Mouse (Mus musculus): ENCODE data around the gene Clec12b.
"Not testable (repeated sequence)": the region's sequence is repeated elsewhere in the genome, so short reads cannot be mapped to it uniquely, and the experiment has no call there.

Gene Clec12b

GRCm38 (mm10) chr6:129369374-129370132 is 16.1 kb downstream of the Clec12b start:
- no peak for DNase-seq (ENCODE audit: low spot score in 2 of 2)

GRCm38 (mm10) chr6:129365959-129366359 is 19.7 kb downstream of the Clec12b start:
- no peak for DNase-seq (ENCODE audit: low spot score in 2 of 2)

GRCm38 (mm10) chr6:129363942-129364341 is 21.7 kb downstream of the Clec12b start:
- no peak for DNase-seq (ENCODE audit: low spot score in 2 of 2)

- no peak for DNase-seq (ENCODE audit: low spot score in 2 of 2)
These were observed 26.2 kb downstream of the Clec12b start for GRCm38 (mm10) chr6:129359515-129359914.

- DNase-seq (ENCODE audit: low spot score in 2 of 2), result no peak
These were observed 29.2 kb downstream of the Clec12b start for GRCm38 (mm10) chr6:129356430-129356829.

- no peak for DNase-seq (ENCODE audit: low spot score in 2 of 2)
These were observed 29.9 kb downstream of the Clec12b start for GRCm38 (mm10) chr6:129355774-129356173.

- no peak for DNase-seq (ENCODE audit: low spot score in 2 of 2)
These were observed 34.6 kb downstream of the Clec12b start for GRCm38 (mm10) chr6:129351091-129351490.

- DNase-seq (ENCODE audit: low spot score in 2 of 2), result no peak
These were observed 35.9 kb downstream of the Clec12b start for GRCm38 (mm10) chr6:129349524-129350352.

- DNase-seq (ENCODE audit: low spot score in 2 of 2), result no peak
These were observed 41.3 kb downstream of the Clec12b start for GRCm38 (mm10) chr6:129344408-129344807.

GRCm38 (mm10) chr6:129342391-129342790 is 43.3 kb downstream of the Clec12b start, which contains the start of gene Clec12a:
TSS of gene Clec12a (plus strand) at chr6:129342691.
- not testable (repeated sequence) for DNase-seq (ENCODE audit: low spot score in 2 of 2)

- DNase-seq (ENCODE audit: low spot score in 2 of 2), result no peak
These were observed 47.9 kb downstream of the Clec12b start for GRCm38 (mm10) chr6:129337751-129338150.

GRCm38 (mm10) chr6:129333674-129334078 is 52.0 kb downstream of the Clec12b start:
- peak; percentile 5 to 11 for DNase-seq (ENCODE audit: low spot score in 2 of 2)

GRCm38 (mm10) chr6:129331610-129332009 is 54.1 kb downstream of the Clec12b start, which contains the start of gene 4922502D21Rik:
TSS of gene 4922502D21Rik (minus strand) at chr6:129331796.
- DNase-seq (ENCODE audit: low spot score in 2 of 2), result no peak

- no peak for DNase-seq (ENCODE audit: low spot score in 2 of 2)
These were observed 59.0 kb downstream of the Clec12b start for GRCm38 (mm10) chr6:129326568-129327150.

GRCm38 (mm10) chr6:129326016-129326415 is 59.7 kb downstream of the Clec12b start:
- no peak for DNase-seq (ENCODE audit: low spot score in 2 of 2)
